Mouse (Mus musculus) liver, embryonic 14.5 days (tissue): Measurements from ENCODE around the gene Igtp. TPM values are rescaled to one million over a fixed set of nuclear protein-coding genes. Genes with fewer than 3 reads are reported as not detected.
"Not testable (repeated sequence)": the region's sequence is repeated elsewhere in the genome, so short reads cannot be mapped to it uniquely, and the experiment has no call there.

Source experiments
- ATAC-seq: fragments of 200-750 bp; cut with Nextera tagmentation; 2 replicates; pipeline ENCODE4 v1.8.0; 2017; ENCODE audit warnings: moderate number of reproducible peaks, mild to moderate bottlenecking, moderate library complexity; ENCODE audit not compliant: insufficient read depth
- DNase-seq, 3 experiments: peaks; one replicate each; pipeline ENCODE4 v3.0.0-alpha.2; 2012 to 2013; ENCODE audit warnings: low read depth in 3 of 3, low spot score in 3 of 3
- H3K27ac ChIP-seq: fragments of 300-500 bp; sonication (generic); 2 replicates; pipeline ENCODE4 v1.5.1; 2014; ENCODE audit warnings: moderate library complexity, mild to moderate bottlenecking, control low read depth, inconsistent platforms
- H3K27me3 ChIP-seq: fragments of 300-500 bp; sonication (generic); 2 replicates; pipeline ENCODE4 v1.6.1; 2014; ENCODE audit warnings: mild to moderate bottlenecking, low read length, moderate library complexity; ENCODE audit not compliant: control insufficient read depth, insufficient read depth
- H3K36me3 ChIP-seq: fragments of 300-500 bp; sonication (generic); replicated peaks from 2 replicates; pipeline ENCODE4 v1.6.1; 2014; ENCODE audit warnings: low read depth; ENCODE audit not compliant: control insufficient read depth, insufficient read depth
- H3K4me1 ChIP-seq, 2 experiments: fragments of 200-500 bp in 1 of 2; fragments of 300-500 bp in 1 of 2; sonication (generic) in 1 of 2; replicated peaks; 2 replicates each; pipeline ENCODE4 v1.6.1; 2012 to 2014; ENCODE audit warnings: antibody characterized with exemption in 1 of 2, inconsistent platforms in 1 of 2, low read length in 1 of 2; ENCODE audit not compliant: control insufficient read depth in 2 of 2, insufficient read depth in 2 of 2
- H3K4me2 ChIP-seq: fragments of 300-500 bp; sonication (generic); 2 replicates; pipeline ENCODE4 v1.6.1; 2014; ENCODE audit warnings: low read depth, mild to moderate bottlenecking, control low read depth, moderate library complexity
- H3K4me3 ChIP-seq, 2 experiments: fragments of 200-500 bp in 1 of 2; fragments of 300-500 bp in 1 of 2; sonication (generic) in 1 of 2; 2 replicates each; pipeline ENCODE4 v1.5.1; 2012 to 2014; ENCODE audit warnings: low read depth in 2 of 2, low read length in 2 of 2, mild to moderate bottlenecking in 2 of 2, control low read depth in 1 of 2, inconsistent platforms in 1 of 2, moderate library complexity in 1 of 2; ENCODE audit not compliant: insufficient read depth in 1 of 2
- H3K9ac ChIP-seq: fragments of 300-500 bp; sonication (generic); replicated peaks from 2 replicates; pipeline ENCODE4 v1.6.1; 2014; ENCODE audit warnings: mild to moderate bottlenecking, control low read depth, moderate library complexity
- H3K9me3 ChIP-seq: fragments of 300-500 bp; sonication (generic); 2 replicates; pipeline ENCODE4 v1.6.1; 2016; ENCODE audit warnings: low read length, mixed read lengths; ENCODE audit not compliant: control insufficient read depth
- CTCF ChIP-seq: IDR thresholded peaks from 2 replicates; pipeline ENCODE4 v1.5.1; 2016; ENCODE audit warnings: antibody characterized with exemption, low read depth, control low read depth
- EP300 ChIP-seq: IDR thresholded peaks from 2 replicates; pipeline ENCODE4 v1.6.1; 2016; ENCODE audit warnings: antibody characterized with exemption, low read depth
- WGBS: fragments of 180-500 bp; shearing (Covaris S2); extraction: QIAGEN DNeasy Blood & Tissue Kit; methylation state at CpG from one replicate; pipeline ENCODE4 v1.1.7; 2014; ENCODE audit not compliant: insufficient replicate concordance; 5-methylcytosine and 5-hydroxymethylcytosine counted together
- polyA plus RNA-seq, 2 experiments: library from polyadenylated mRNA; depleted of rRNA in 1 of 2; stranded (reverse) in 1 of 2; unstranded in 1 of 2; fragments of >200 nt; fragmentation: Nextera tagmentation in 1 of 2; extraction: Ambion mirVana in 1 of 2; gene quantifications; 2 replicates each; pipeline versions ENCODE4 v1.2.1 to v1.2.3; 2012 to 2014

Igtp gene
- polyA plus RNA-seq, 2 experiments = 4.7 to 7.6 TPM

- WGBS = 60% methylated on average over 6 of the region's 6 CpGs
- Histone ChIP-seq H3K4me1 (peaks cover 17 to 37% of the 10 kb centered on the region in 2 experiments), H3K4me3 (no peak overlapping the region), H3K36me3 (no peaks in the 10 kb centered on the region), H3K27me3 (no peaks in the 10 kb centered on the region), H3K27ac (no peak overlapping the region), H3K4me2 (no peak overlapping the region), H3K9ac (no peak overlapping the region), H3K9me3 (no peaks in the 10 kb centered on the region)
- no peak for ATAC-seq
- TF ChIP-seq CTCF (no peak), EP300 (no peak)
- peak in 2 of 3 experiments; percentile 85 to 88 for DNase-seq
These were observed 17.5 kb downstream of the Igtp start for GRCm38 (mm10) chr11:58216823-58217222.

- ATAC-seq (no peak), DNase-seq (no peak)
- Histone ChIP-seq H3K9ac (no peak overlapping the region), H3K36me3 (no peaks in the 10 kb centered on the region), H3K9me3 (no peaks in the 10 kb centered on the region), H3K27ac (no peak overlapping the region), H3K4me3 (no peak overlapping the region), H3K4me2 (no peak overlapping the region), H3K27me3 (no peaks in the 10 kb centered on the region), H3K4me1 (peaks cover 0 to 12% of the 10 kb centered on the region in 2 experiments; a peak in 2 of 4 replicates)
- TF ChIP-seq EP300 (no peak), CTCF (no peak)
- WGBS = 21% methylated on average over 4 of the region's 4 CpGs
These were observed 24.4 kb downstream of the Igtp start for GRCm38 (mm10) chr11:58223751-58224150.

- Histone ChIP-seq H3K9me3 (no peaks in the 10 kb centered on the region), H3K9ac (no peak overlapping the region), H3K4me3 (no peak overlapping the region), H3K27ac (no peak overlapping the region), H3K27me3 (no peaks in the 10 kb centered on the region), H3K4me2 (no peak overlapping the region), H3K36me3 (no peaks in the 10 kb centered on the region), H3K4me1 (0 out of 4 replicates have a peak, but pooled peaks cover 0 to 7% of the 10 kb centered on the region in 2 experiments)
- WGBS = 12% methylated on average over 7 of the region's 7 CpGs
- no peak for TF ChIP-seq CTCF
- TF ChIP-seq EP300 = no peak
- ATAC-seq = no peak
- no peak for DNase-seq
These were observed 25.0 kb downstream of the Igtp start for GRCm38 (mm10) chr11:58224313-58224712.

- not testable (repeated sequence) for H3K27ac ChIP-seq, H3K9me3 ChIP-seq, ATAC-seq, H3K4me1 ChIP-seq, H3K9ac ChIP-seq, H3K36me3 ChIP-seq, H3K4me3 ChIP-seq, H3K4me2 ChIP-seq, DNase-seq, H3K27me3 ChIP-seq
- 48% methylated on average over 2 of the region's 2 CpGs for WGBS
These were observed 25.5 kb downstream of the Igtp start for GRCm38 (mm10) chr11:58224872-58225271.

- peak in 2 of 3 experiments; percentile 55 to 59 for DNase-seq
- H3K4me2 ChIP-seq = peak overlapping the region; percentile 25
- peak; percentile 26; the same call in 1 of the 2 replicates for ATAC-seq
- H3K36me3 ChIP-seq = no peaks in the 10 kb centered on the region
- H3K4me1 ChIP-seq = 0 out of 4 replicates have a peak, but pooled peaks cover 0 to 7% of the 10 kb centered on the region in 2 experiments
- WGBS = 16% methylated on average over 5 of the region's 5 CpGs
- TF ChIP-seq CTCF (peak; percentile 98), EP300 (no peak)
- H3K9me3 ChIP-seq = no peaks in the 10 kb centered on the region
- no peak overlapping the region for H3K27ac ChIP-seq
- no peaks in the 10 kb centered on the region for H3K27me3 ChIP-seq
- no peak overlapping the region for H3K9ac ChIP-seq
- H3K4me3 ChIP-seq = no peak overlapping the region
These were observed 26.3 kb downstream of the Igtp start for GRCm38 (mm10) chr11:58225655-58226054.
